Mouse (Mus musculus) telencephalon, adult 2 months (tissue): ENCODE measurements at regions not wholly inside any gene's neighbourhood (a gene's known extent, or its start where the extent isn't known, plus 50 kb on each side); places are given as distances from the start of the nearest gene placed in this dataset.

Experiments
- DNase-seq: peaks from one replicate; pipeline ENCODE4 v3.0.0-alpha.2; 2011; ENCODE audit warnings: low read depth, low spot score

DNA sequence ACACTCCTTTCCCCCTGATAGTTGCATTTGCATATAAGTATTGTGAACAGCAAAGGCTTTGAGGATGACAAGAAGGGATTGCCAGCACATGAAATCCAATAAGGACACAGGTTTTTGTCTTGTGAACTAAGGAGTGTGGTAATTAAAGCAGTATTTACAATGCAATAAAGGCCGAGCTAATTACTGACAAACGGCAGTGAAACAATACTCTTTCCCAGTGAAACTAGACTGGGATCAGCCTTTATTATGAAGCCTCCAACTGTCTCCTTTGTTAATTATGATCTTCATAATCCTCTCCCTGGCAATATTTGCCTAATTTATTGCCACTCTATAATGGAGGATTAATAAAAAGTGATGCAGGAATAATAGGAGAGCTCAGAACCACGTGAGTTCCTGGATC is 704.2 kb upstream of the Api5 start:
- no peak for DNase-seq

DNA sequence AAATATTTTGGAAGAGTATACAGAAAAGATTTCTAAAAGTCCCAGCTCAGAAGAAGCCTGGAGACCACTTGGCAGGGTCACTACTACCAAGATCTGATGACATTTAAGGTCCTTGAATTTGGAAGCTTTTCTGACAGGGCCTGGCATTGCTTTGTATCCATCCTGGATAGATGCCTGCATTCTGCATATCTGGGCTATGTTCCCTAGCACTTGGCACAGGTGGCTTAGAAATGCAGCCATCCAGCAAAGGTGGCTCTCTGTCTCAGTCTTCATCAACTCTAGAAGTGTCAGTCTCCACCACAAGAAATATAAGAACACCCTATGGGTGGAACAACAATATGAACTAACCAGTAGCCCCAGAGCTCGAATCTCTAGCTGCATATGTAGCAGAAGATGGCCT is 702.2 kb upstream of the Api5 start:
- no peak for DNase-seq

DNA sequence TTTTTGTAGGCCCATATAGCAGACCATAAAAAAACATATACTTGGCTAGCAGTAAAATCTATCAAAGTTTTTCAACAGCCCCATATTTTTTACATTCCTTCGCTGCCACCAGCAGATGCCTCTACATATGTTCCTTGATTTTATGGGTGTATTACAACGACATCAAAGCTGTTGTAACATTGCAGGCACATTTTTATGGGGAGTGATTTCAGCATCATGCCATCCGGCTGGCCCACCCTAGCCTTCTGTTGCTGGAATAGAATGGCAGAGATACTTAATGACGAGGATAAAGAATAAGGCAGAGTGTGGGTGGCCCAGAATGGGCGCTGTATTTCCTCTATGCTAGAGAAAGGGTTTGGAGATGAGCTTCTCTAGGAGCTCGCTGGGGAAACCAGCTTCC is 698.7 kb upstream of the Api5 start:
- peak; percentile 52 for DNase-seq

DNA sequence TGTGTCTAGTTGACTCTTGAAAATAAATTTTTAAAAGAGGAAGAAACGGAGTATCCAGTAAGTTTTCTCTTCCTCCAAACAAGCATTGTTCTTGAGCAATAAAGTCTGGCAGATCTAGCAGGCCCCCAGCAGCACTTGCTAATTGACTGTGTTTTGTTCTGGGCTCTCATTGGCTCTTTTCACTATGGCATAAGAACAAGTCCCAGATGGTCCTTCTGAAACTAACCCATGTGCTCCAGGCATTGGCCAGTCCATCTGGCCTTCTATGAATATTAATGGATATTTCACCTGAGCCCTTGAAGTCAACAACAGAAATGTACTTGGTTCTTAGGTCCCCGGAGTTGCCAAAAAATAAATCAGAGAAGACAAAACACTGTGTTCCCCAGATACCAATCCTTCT is 693.2 kb upstream of the Api5 start:
- DNase-seq: no peak

DNA sequence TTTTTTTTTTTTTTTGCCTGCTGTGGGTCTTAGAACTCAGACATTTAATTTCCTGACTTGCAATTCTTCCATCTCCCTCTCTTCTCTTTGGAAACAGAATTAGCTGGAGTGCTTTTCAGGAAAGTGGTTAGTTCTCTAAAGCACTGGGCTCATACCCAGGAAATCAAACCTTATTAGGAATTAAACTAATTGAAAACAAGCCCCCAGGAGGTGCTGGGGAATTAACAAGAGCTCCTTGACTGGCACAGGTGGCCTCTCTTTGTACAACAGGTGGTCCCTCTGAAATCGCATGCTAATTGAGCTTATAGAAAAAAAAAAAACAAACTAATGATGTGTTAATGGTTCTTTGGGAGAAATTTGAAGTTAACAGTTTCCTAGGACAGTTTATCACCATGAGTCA is 690.8 kb upstream of the Api5 start:
- DNase-seq: no peak

DNA sequence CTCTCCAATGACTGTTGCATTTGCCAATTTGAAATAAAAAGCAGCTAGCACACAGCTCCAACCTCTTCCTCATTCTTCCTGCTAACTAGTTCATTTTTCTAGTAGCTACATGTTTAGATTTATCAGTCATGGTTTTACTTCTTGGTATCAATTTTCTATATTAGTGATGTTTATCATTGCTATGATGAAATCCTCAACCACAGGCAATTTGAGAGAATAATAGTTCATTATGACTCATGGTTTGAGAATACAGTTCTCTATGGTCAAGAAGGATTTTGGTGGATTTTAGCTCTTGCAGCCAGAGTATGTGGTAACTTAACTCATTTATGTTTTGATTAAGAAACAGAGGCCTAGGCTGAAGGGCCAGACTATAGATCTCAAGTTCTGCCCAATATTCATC is 681.6 kb upstream of the Api5 start:
- no peak for DNase-seq

DNA sequence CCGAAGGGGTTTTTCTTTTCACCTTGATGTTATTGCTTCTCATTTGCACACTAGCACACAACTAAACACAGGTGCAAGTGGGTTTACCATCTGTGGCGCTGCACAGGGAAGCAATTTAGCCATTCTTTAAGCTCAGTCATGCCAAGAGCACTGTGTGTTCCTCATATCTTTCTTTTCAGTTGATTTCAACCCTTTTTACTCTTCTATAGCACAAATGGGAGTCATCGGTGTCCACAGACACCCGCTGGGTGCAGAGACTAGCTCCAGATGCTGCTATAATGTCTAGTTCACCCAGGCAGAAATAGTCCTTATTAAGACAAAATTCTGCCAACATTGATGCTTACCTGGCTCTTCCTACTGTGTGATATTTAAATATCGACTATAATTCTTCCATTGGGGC is 659.1 kb upstream of the Api5 start:
- DNase-seq: no peak

DNA sequence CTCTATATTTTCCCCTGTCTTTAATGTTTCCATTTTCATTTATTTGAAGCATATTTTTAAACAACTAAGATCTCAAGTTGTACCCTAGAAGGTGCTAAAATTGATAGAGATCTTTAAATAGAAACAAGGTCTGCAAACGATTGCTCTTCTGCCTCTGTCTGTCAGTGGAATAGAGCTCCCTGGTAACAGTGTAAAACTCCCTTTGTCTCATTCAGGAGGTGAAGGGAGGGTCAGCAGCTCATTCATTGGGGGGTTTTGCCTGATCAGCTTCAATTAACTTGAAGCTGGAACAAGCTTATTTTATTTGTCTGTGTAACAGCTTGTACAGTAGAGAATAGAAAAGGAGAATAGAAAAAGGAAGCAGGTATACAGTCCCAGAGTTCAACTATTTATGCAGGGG is 616.7 kb upstream of the Api5 start:
- DNase-seq: no peak

DNA sequence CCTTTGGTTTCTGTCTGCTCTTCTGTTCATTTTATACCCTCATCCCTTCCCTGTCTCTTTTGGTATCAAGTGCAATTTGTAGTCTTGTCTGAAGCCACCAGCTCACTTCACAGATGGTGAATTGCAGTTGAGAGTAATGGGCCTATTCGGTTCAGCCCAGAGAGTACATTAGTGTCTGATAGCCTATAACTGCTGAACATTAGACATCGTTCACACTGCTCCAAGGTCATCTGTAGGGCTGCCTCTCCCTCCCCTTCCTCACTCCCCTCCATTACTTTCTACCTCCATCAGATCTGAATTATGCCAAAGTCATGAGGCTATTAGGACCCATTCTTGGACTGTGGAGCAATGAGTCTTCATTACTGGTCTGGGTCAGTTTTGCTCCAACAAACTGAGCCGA is 615.9 kb upstream of the Api5 start:
- no peak for DNase-seq
